Mouse (Mus musculus): ENCODE measurements around the gene Alg12. TPM values are rescaled to one million over a fixed set of nuclear protein-coding genes. Genes with fewer than 3 reads are reported as not detected.
A peak's percentile ranks its signal among the peaks of the same experiment; 100 is the strongest.
"Not testable (repeated sequence)": the region's sequence is repeated elsewhere in the genome, so short reads cannot be mapped to it uniquely, and the experiment has no call there.

The Alg12 gene
- total RNA-seq, 2 experiments from 2014 or later: 3.9 to 6.6 TPM

DNA sequence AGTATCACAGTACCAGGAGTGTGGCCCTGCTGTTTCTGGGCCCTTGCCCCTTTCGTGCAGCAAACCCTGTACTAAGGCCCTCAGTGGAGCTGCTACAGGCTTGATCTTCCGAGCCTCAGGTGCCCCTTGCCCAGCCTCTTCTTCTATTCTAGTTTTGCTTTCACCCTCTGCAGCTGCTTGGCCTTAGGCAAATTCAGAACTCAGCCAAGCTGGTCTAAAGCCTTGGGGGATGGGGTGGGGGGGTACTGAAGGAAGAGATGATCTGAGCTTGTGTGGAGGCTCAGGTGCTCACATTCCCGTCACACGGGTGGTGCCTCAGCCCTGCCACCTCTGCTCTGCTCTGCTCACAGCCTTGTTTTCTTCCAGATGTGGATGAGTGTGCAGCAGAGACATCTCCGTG lies 4.3 kb upstream of the Alg12 start:
- H3K4me3 ChIP-seq: no peak overlapping the region
- no peak for DNase-seq
- H3K27ac ChIP-seq: no peak overlapping the region
- intact Hi-C loops (cut with DNase I): loop anchor here (5.0 to 10.0 kb wide), 2 partner anchors 254 to 391 kb away; partner anchors contain the start of genes Ppp6r2 and Trabd
- no peak for TF ChIP-seq CTCF (IDR thresholded peaks at IDR 0.05)

DNA sequence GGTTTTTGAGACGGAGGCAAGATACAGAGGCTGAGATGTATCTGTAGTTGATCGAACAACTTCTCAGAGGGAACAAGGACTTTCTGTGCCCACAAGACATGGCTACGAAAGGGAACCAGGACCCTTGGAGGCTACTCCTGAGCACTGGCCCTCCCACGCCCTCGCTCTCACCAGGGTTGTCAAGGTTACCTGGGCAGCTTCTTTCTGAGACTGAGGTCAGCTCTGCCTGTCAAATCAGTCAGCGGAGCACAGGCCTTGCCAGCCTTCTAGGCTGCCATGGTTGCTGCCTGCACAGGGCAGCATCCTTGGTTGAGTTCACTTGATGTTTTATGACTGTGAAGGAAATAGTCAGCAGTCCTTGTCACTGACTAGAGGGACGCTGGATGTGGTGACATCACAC lies 3.4 kb upstream of the Alg12 start:
- TF ChIP-seq CTCF (IDR thresholded peaks at IDR 0.05): no peak
- H3K4me3 ChIP-seq: no peak overlapping the region
- no peak for DNase-seq
- intact Hi-C loops (cut with DNase I): loop anchor here (5.0 to 10.0 kb wide), 2 partner anchors 255 to 392 kb away; partner anchors contain the start of genes Ppp6r2 and Trabd
- no peak overlapping the region for H3K27ac ChIP-seq

DNA sequence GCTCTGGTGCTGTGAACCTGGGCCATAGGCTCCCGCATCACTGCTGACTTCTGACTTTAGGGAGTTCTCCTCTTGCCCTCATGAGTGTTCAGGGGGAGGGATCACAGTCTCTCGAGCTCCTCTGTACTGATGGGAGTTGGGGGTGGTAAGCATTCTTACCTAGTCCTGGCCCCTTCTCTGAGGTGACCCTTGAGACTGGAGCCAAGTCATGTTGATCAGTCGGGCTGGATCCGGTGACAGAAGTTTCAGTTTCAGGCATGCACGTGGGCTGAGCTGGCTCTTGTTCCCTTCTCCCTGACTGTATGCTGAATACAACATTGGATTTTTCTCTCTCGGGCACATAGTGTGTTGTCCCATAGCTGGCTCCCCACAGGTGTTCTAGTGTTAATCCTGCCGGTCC lies 2.3 kb upstream of the Alg12 start:
- H3K27ac ChIP-seq: no peak overlapping the region
- intact Hi-C loops (cut with DNase I): loop anchor here (5.0 to 10.0 kb wide), 2 partner anchors 256 to 393 kb away; partner anchors contain the start of genes Ppp6r2 and Trabd
- no peak for DNase-seq
- no peak for TF ChIP-seq CTCF (IDR thresholded peaks at IDR 0.05)
- H3K4me3 ChIP-seq: no peak overlapping the region

DNA sequence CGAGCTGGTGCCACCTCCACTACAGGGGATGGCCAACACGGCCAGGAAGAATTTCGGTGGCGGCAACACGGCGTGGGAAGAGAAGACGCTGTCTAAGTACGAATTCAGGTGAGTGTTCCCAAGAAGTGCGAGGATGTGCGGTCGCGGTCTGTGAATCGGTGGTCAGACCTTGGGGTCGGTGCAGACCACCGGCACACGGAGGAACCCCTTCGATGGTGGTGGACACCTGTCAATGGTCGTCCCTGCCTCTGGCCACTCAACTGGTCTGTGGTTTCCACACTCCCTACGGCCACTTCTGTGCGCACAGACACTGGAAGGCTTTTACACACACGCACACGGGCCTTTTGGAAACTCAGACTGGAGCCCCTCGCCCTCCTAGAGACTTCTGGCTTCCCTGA lies 787 bp upstream of the Alg12 start:
- intact Hi-C loops (cut with DNase I): loop anchor here (2.0 to 10.0 kb wide), 4 partner anchors 68 to 537 kb away; partner anchors contain the start of genes Ppp6r2, Trabd and Zbed4
- no peak for TF ChIP-seq CTCF (IDR thresholded peaks at IDR 0.05)
- peak overlapping the region; percentile 96 for H3K4me3 ChIP-seq
- peak overlapping the region; percentile 80 for H3K27ac ChIP-seq
- no peak for DNase-seq

DNA sequence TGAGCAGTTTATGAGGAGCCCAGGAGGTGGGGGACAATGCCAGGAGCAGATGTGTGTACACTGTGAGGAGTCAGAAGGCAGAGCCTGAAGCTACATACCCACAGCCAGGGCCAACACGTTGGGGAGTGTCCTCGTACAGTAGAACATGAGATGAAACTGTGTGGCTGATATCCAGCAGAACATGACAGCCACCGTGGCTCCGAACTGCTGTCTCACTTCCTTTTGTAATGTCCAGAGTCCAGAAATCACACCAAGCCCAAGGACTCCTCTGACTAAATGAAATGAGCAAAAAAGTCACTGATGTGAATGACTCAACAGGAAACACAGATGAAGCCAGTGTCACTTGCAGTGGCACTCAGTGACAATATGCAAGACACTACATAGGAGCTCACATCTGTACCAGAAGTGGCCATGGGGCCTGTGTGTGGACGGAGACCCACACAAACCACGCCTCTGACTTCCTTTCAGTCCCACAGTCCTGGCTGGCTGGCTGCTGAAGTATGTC lies 3.9 kb downstream of the Alg12 start:
- intact Hi-C loops (cut with DNase I): loop anchor here (5.0 kb wide), 1 partner anchor 63 kb away; the partner anchor contains the start of gene Zbed4
- TF ChIP-seq CTCF (IDR thresholded peaks at IDR 0.05): no peak
- no peak overlapping the region for H3K27ac ChIP-seq
- H3K4me3 ChIP-seq: no peak overlapping the region
- DNase-seq: no peak

DNA sequence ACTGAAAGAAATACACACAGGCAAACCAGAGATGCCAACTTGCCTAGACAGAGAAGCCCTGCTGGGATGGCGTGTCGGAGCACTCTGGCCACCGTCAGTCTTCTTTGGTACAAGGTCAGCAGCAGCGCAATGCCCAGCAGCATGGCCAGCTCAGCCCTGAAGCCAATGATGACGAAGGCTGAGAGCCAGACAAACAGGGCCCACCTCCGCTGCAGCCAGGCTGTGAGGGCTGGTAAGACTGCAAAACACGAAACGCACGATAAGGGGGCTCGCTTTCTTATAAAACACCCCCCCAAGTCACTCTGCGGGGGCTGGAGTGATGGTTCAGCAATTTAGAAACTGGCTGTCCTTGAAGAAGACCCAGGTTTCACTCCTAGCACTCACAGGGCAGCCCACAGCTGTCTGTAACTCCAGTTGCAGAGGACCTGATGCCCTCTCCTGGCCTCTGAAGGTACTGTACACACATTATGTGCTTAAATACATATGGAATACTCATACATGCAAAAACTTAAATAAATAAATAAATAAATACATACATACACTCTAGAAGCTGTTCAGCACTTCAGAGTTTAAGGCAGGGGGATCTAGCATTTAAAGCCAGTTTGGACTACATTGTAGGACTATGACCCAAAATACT lies 4.6 kb downstream of the Alg12 start:
- intact Hi-C loops (cut with DNase I): loop anchor here (5.0 kb wide), 1 partner anchor 62 kb away; the partner anchor contains the start of gene Zbed4
- peak; percentile 25; the same call in 1 of the 2 replicates for TF ChIP-seq CTCF (IDR thresholded peaks at IDR 0.05)
- no peak for DNase-seq

DNA sequence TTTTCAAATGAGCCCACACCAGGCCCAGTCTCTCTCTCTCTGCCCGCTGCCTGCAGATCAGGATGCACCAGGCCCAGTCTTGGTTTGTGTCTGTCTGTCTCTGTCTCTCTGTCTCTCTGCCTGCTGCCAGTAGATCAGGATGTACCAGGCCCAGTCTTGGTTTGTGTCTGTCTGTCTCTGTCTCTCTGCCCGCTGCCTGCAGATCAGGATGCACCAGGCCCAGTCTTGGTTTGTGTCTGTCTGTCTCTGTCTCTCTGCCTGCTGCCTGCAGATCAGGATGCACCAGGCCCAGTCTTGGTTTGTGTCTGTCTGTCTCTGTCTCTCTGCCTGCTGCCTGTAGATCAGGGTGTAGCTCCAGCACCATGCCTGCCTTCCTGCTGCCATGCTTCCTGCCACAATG lies 5.2 kb downstream of the Alg12 start:
- DNase-seq; H3K27ac ChIP-seq; intact Hi-C loops (cut with DNase I); H3K4me3 ChIP-seq: not testable (repeated sequence)

More for the DNA sequence above, 4.6 kb downstream of the Alg12 start:
- Histone ChIP-seq H3K27ac (no peak overlapping the region), H3K4me3 (no peak overlapping the region)

DNA sequence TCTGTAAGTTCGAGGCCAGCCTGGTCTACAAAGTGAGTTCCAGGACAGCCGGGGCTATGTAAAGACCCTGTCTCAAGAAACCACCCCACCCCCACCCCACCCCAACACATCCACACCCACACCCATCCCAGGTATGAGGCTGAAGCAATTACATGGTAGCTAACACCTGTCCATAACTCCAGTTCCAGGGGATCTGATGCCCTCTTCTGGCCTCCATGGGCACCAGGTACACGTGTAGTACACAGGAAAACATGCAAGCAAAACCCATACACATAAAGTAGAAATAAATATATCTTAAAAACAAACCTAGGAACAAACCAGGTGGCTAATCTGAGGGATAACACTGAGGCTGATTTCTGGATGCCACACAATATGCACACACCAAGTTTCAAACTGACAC lies 5.9 kb downstream of the Alg12 start:
- DNase-seq: no peak
- no peak for TF ChIP-seq CTCF (IDR thresholded peaks at IDR 0.05)
- intact Hi-C loops (cut with DNase I): no loop called here

DNA sequence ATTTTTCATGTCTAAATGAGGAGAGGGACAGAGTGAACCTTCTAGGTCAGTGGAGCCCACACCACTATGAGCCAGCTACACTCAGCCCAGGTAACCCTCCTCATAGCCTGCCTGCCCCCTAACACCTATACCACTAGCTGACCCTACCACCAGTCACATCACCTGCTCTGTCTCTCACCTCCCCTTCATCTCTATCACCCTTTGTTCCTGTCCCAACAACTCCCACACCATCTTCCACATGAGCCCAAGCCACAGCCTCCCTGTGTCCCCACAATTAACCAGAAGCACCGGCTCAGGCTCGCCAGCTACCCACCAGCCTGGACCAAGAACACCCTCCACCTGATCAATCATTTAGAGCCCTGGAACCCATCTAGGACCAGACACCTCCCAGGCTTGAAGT lies 8.7 kb downstream of the Alg12 start:
- no peak for DNase-seq
- intact Hi-C loops (cut with DNase I): no loop called here
- Histone ChIP-seq H3K4me3 (no peak overlapping the region), H3K27ac (no peak overlapping the region)
- no peak for TF ChIP-seq CTCF (IDR thresholded peaks at IDR 0.05)

More for the DNA sequence above, 5.9 kb downstream of the Alg12 start:
- no peak overlapping the region for H3K4me3 ChIP-seq
- no peak overlapping the region for H3K27ac ChIP-seq

DNA sequence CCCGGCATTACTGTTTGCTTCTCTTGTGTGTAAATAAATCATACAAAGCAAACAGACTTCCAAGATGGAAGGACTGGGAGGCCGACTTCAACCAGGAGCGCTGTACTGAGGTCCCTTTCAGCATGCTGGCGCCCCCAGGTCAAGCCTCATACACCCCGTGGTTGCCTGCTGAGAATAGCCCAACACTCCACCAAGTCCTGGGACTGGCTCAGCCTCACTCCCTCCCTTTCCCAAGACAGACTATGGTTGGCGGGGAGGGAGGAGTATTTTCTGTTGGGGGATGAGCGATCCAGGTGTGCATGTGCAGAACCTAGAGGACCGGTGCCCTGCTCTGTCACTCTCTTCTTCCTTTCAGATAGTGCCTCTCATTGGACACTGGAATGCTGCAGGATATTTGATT lies 11.0 kb downstream of the Alg12 start:
- DNase-seq: no peak
- no peak overlapping the region for H3K27ac ChIP-seq
- no peak overlapping the region for H3K4me3 ChIP-seq
- intact Hi-C loops (cut with DNase I): no loop called here
- no peak for TF ChIP-seq CTCF (IDR thresholded peaks at IDR 0.05)

DNA sequence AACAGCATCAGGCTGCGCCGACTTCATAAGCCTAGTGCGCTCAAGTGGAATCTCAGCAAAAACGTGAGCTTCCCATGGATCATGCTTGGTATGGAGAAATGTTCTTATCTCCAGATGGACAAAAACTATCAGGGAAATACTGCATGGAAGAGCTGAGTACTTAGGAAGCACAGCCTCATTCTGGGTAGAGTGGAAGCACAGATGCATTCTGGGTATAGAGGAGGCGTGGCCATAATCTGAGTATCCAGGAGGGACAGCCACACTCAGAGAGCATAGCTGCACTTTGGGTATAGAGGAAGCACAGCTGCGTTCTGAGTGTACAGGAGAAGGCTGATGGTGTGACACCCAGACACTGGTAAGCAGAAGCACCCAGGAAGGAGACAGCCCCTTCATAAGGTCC lies 16.8 kb downstream of the Alg12 start:
- no peak for DNase-seq
- intact Hi-C loops (cut with DNase I): no loop called here
- TF ChIP-seq CTCF (IDR thresholded peaks at IDR 0.05): no peak
- H3K27ac ChIP-seq: no peak overlapping the region
- no peak overlapping the region for H3K4me3 ChIP-seq

DNA sequence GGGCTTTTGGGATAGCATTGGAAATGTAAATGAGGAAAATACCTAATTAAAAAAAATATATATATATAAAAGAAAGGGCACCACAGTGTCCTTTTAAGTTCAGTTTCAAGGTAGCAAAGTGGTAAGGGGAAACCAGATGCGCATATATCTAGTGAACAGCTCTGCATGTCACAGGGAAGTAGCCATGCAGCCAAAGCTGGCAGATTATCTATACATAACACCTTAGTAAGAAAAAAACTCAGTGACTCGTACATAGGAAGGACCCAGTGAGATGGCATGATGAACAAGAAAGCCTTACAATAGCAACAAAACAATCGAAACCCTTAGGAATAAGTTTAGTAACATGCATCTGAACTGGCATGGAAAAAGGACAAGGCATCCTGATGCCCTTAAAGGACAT lies 17.2 kb downstream of the Alg12 start:
- intact Hi-C loops (cut with DNase I): no loop called here
- DNase-seq: no peak
- H3K27ac ChIP-seq: no peak overlapping the region
- no peak overlapping the region for H3K4me3 ChIP-seq
- TF ChIP-seq CTCF (IDR thresholded peaks at IDR 0.05): no peak

DNA sequence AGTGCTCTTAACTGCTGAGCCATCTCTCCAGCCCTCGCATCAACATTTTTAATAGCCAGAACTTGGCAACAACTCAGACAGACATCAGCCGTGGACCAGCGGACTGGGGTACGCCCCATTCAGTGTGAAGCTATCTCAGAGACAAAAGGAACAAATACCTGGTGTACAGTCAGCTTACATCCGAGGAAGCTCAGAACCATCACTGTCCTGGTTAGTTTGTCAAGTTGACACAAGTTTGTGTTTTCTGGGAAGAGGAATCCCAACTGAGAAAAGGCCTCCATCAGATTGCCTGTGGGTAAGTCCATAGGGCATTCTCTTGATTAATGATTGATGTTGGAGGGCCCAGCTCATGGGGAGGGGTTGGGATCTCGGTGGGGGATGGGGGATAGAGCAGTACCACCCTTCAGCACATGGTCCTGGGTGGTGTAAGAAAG lies 18.2 kb downstream of the Alg12 start:
- DNase-seq: no peak
- TF ChIP-seq CTCF (IDR thresholded peaks at IDR 0.05): no peak
- Histone ChIP-seq H3K4me3 (no peak overlapping the region), H3K27ac (no peak overlapping the region)
- intact Hi-C loops (cut with DNase I): no loop called here

DNA sequence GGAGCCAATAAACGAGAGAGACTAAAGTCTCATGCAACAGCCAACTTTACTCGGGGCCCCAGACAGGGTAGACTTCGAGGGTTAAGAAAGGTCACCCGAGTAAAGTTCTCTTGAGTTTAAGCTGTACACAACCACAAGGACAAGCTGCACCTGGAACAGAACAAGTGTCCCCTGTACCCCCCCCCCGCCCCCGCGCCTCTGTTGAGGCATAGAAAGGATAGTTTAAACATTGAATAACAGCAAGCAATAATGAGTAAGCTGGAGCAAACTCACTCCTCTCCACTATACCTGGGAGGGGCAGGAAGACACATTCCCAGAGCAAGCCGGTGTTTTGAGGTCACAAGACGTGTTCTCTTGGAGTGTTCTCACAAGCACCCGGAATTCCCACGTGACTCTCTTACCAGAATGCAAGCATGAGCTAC lies 19.2 kb downstream of the Alg12 start:
- Histone ChIP-seq H3K4me3 (no peak overlapping the region), H3K27ac (no peak overlapping the region)
- no peak for TF ChIP-seq CTCF (IDR thresholded peaks at IDR 0.05)
- DNase-seq: no peak
- intact Hi-C loops (cut with DNase I): no loop called here

DNA sequence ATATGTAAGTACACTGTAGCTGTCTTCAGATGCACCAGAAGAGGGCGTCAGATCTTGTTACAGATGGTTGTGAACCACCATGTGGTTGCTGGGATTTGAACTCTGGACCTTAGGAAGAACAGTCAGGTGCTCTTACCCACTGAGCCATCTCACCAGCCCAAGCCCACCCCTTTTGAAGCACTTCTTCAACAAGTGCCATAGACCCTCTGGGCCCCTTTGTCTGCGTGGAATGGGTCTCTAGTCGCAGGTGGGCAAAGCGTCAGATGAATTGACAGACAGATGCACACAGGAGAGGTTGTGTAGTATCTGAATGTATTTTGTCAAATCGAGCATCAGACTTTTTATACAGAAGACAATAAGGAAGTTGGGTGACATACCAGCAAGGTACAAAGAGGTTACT lies 24.4 kb downstream of the Alg12 start:
- intact Hi-C loops (cut with DNase I); DNase-seq; H3K4me3 ChIP-seq; H3K27ac ChIP-seq: not testable (repeated sequence)
